Mouse (Mus musculus) thymus, adult 2 months (tissue): Measurements from ENCODE around the gene Tubgcp2.

Experiments
- CTCF ChIP-seq: fragments of 200-500 bp; IDR thresholded peaks from 2 replicates; pipeline ENCODE4 v1.5.1; 2012; ENCODE audit warnings: mild to moderate bottlenecking, control low read depth, low read length, moderate library complexity, borderline replicate concordance; ENCODE audit not compliant: control insufficient read depth, poor library complexity, insufficient read depth; ENCODE audit errors: extremely low read depth
- POLR2A ChIP-seq: fragments of 200-500 bp; IDR thresholded peaks from 2 replicates; pipeline ENCODE4 v1.6.1; 2012; ENCODE audit warnings: mild to moderate bottlenecking, low read length, control low read depth, moderate library complexity; ENCODE audit not compliant: control insufficient read depth, poor library complexity, insufficient read depth; ENCODE audit errors: extremely low read depth

GRCm38 (mm10) chr7:140057413-140058407 lies 21.2 kb upstream of the Tubgcp2 start:
- TF ChIP-seq CTCF (no peak), POLR2A (no peak)
